Mouse (Mus musculus) retina, adult 2 months (tissue): ENCODE data around the gene Zfp651.

ENCODE experiments used
- DNase-seq: peaks from one replicate; pipeline ENCODE4 v3.0.0-alpha.2; 2012; ENCODE audit warnings: low read depth, low spot score

The Zfp651 gene

DNA sequence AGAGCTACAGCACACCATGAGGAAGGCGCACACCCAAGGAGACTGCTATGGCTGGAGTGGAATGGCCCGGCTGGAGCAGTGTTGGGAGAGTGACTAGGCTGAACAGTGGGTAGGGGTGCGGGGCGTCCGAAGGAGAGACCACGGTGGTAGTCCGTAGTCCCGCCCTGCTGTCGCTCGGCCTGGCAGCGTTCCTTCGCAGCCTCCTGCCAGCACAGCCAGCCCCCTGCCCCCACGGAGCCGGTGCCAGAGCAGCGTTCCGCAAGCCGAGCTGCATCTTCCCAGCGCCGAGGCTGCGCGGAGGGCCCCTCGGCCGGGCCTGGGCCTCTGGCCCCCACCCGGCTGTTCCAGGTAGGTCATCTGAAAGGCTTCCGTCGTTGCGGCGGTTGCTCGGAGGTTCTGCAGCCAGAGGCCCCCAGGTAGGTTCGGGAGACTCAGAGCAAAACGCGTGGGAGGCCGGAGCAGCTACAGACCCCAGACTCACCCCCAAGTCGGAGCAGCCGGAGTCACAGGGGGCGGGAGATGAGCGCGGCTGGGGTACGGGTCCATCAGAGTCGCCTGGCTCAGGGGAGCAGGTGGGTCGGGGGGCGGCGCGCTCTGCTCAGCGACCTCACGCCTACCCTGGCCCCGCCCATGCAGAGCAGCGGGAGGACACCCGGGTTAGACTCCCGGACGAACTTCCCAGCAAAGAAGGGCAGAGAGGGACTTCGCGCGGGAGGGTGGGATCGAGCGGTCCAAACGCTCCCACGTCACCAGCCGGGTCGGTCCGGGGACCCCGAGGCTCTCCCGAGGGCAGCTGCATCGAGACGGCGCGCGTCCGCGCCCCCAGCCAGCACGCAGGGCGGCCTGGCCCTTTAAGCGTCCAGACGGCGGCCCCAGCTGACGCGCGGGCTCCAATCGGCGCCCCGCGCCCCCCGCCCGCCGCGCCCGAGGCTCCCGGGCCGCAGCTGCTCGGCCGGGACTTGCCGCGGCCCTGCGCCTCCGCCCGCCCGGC, at the start of gene Zfp651:
Zfp651 (plus strand) TSS at position 240 of the 991 bp plus-strand sequence.
- DNase-seq, result peak; percentile 42

DNA sequence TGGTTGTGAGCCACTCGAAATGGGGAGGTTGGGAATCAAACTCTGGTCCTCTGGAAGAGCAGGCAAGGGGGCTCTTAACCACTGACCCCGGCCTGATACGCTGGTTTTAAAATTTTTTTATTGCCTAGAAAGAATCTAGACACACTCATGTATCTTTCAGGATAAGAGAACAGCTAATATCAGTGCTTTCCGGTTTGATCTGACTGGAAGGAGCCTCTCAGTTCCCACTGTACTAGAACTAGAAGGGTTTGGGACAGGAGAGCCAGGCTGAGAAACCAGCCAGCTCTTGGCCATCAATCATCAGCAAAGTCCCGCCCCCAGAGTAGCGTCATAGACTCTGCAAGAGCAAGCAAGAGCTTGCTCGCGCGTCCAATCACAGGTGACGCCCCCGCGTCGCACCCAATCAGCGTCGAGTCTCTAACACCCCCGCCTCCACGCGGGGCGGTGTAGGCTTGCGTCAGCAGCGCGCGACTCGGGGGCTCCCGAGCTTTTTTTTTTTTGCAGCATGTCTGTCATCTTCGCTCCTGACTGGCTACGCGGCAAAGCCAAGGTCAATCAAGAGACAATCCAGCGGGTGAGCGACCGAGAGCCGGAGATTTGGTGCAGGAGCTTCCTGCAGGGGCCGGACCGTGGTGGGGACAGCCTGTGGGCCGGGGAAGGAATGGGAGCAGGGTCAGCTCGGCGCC, 49.1 kb upstream of the Zfp651 start, which contains the start of gene Ss18l2:
Ss18l2 (plus strand) TSS at position 432 of the 686 bp plus-strand sequence.
- peak; percentile 97 for DNase-seq

DNA sequence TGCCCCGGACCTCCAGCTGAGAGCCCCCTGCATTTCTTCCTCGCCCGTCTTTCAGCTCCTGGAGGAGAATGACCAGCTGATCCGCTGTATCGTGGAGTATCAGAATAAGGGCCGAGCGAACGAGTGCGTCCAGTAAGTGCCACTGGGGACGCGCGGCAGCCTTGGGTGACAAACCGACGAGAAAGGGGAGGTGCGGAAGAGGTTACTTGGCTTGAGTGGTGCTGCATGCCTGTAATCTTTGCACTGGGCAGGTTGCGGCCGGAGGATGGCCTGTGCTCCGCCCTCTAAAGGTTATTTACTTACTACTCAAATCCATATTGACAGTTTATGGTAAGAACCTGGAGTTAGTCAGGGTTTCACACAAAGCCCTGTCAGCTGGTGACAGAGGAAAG, 48.5 kb upstream of the Zfp651 start:
- DNase-seq, result no peak

DNA sequence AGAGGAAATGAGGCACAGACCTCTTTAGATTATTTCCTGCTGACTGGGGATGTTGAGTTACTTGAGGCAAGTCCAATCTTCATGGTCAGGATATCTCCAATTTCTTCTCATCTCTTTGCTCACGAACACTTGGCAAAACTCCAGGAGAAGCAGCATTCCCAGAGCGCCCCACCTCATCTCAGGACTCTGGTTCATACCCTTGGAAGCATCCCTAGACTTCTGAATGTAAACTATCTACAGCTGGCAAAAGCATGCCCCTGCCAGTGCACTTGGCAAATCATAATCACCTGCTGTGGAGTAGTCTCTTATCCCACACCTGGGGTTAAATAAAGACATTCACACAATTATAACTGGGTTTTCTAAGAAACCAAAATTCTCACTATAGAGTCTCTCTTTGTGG, 42.1 kb upstream of the Zfp651 start:
- DNase-seq, result no peak

DNA sequence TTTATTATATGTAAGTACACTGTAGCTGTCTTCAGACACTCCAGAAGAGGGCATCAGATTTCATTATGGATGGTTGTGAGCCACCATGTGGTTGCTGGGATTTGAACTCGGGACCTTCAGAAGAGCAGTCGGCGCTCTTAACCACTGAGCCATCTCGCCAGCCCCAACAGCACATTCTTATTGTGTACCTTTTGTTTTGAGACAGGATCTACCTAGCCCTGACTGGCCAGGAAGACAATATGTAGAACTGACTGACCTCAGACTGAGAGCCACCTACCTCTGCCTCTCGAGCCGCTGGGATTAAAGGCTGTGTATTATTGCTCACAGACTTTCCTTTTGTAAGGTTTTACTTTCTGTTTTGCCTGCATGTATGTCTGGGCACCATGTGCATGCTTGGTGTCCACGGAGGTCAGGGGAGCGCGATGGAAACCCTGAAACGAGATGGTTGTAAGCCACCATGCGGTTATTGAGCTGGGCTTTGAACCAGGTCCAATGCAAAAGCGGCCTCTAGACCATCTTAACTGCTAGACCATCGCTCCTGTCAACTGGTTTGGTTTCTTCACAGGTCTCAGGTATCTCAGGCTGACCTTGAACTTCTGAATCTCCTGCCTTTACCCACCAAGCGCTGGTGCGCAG, 40.9 kb upstream of the Zfp651 start:
- DNase-seq, result no peak

DNA sequence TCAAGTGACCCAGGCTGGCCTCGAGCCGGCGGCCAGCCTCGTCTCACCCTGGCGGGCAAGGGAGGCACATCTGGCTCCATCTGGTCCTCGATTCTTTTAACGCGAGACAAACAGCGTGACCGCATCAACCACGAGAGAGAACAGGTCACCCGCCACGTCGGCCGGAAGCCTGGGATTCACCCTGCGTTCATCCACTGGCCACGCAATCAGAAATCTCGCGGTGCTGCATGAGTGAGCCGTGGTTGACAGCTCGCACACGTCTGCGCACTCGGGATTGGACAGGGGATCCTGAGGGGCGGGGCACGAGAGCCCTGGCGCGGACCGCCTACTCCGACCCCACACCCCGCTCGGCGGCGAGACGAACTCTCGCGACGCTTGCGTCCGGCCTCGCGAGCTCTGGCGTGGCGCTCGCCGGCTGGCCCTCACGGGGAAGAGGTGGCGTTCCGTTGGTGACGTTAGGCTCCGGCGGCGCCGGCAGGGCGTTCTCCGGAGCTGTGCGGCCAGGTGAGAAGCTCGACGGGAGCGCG, 40.3 kb upstream of the Zfp651 start, which contains the start of gene Nktr:
Nktr (plus strand) TSS at position 378 of the 527 bp plus-strand sequence.
- DNase-seq, result peak; percentile 95

DNA sequence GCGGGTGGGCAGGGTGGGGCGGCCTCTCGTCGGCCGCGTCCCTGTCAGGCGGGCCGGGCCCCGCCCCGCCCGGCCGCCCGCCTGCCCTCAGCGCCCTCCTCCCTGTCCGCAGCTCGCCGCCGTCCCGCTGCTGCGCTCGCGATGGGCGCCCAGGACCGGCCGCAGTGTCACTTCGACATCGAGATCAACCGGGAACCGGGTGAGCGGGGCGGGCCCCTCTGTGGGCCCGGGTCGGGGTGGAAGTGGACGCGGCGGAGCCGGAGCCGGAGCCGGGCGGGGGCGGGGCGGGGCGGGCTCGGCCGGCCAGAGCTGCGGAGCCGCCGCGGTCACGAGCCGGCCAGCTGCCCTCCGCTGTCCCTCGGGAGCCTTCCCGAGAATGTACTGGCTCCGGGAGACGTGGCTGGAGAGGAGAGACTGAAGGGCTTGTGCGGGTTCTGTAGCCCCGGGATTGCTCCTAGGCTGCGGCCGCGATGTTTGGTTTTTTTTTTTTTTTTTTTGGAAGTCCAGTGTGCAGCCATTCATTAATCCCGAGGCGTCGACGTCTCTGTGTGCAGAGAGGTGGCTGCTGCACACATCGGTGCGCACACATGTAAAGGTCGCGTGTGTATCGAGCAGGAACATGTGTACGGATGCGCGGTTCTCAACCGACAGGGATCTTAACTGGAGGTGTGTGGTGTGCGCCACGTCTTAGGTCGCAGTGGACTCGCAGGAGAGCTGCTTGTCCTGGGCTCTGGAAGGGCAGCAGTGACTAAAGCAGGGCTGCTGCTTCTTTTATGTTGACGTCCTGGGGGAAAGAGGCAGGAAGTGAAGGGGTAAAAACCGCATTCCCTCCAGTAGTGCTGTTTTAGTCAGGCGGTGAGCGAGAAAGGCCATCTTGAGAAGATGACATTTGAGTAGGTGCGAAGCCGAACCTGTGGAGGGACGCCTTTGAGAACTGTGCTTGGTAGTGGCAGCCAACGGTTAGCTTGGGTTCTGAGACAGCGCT, 39.5 kb upstream of the Zfp651 start:
- no peak for DNase-seq

DNA sequence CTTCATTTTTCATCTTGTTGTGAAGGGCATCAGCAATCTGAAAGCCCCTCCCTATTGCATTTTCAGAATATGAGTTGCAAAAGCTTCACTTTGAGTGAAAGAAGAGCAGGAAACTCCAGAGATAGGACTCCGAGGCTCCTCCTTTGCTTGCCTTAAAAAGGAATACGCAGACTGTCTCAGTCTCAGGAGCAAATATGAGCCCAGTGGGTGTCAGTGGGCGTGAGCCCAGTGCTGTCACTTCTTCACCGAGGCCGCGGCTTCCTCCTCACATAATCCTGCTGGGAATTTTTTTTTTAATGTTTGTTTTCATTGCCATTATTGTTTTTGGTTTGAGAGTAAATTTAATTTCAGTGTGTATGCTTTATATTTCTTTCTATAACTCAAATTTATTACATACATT, 18.6 kb upstream of the Zfp651 start:
- DNase-seq, result no peak

DNA sequence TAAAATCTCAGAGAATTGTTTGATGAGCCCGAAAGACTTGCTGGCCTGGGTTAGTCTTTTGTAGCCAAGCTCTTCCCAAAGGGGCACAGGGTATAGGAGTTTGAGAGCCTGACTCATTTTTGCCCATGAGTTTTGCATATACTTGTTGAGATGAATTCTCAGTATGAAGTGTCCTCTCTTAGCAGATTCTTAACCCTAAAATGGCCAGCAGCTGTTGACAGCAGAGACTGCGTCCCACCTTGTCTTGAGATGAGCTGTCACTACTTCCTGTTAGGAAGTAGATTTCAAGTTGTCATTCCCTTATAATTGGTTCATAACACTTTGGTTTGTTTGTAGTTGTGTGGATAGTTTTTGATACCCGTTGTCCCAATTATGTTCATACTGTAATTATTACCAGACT, 18.0 kb upstream of the Zfp651 start:
- DNase-seq, result no peak

DNA sequence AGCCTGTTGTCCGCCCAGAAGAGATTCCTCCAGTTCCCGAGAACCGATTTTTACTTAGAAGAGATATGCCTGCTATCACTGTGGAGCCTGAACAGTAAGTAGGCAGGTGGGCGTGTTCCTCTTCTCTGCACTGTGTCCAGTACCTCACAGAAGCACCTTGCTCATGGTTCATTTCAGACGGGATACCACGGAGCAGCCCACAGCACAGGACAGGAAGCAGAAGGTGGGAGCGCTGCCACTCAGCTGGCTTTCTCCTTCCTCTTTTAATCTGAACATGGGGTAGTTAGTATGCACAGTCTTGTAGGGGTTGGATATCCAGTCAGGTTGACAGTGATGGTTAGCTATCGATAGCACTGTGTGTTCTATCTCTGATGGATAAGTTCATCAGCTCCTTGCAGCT, 15.1 kb upstream of the Zfp651 start:
- no peak for DNase-seq

DNA sequence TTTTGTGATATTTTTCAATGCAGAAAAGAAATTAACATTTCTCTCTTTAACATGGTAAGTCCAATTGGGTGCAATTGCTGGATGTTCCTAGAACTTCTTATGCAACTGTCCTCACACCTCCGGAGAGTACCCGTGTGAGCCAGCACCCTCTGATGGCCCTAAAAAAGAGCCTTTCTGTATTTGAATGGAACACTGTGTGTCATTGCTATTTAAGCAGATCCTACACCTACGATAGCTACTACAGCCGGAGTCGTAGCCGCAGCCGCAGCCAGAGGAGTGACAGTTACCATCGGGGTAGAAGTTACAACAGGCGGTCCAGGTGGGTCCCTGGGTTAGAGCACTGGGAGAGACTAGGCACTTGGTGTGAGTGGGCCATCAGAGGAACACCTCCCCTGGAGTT, 6.4 kb upstream of the Zfp651 start:
- DNase-seq, result no peak

DNA sequence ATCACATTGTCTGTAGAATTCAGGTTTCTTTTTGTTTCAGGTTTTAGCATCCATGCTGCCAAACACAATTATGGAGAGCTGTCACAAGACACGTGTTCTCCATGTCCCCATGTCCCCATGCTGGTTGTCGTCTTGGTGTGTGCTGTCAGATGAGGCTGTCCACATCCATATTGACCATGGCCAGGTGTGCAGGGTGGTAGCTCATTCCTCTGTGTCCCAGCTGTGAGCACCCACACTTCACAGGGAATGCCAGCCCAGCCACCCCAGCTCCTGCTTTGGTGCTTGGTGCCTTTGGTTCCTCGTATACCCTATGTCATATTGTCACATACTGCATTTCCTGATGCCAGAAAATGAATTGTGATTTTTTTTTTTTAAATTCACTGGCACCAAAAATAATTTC, 4.5 kb upstream of the Zfp651 start:
- no peak for DNase-seq

DNA sequence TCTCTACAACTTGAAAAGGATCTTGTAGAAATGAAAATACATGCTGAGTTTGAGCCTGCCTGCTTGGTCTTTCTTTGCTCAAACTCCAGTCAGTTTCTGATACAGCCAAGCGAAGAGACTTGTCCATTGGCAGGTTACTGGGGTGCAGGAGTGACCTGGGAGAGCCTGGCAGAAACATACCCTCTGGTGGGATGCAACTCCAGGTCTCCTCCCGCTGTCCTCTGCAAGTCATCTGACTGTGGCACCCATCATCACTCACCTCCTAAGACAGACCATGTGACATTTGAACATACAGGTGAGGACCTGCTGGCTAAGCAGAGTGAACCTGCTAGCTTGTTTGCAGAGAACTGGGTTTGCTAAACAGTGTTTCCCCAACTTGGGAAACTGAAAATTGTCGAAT, 2.3 kb upstream of the Zfp651 start:
- DNase-seq, result no peak

DNA sequence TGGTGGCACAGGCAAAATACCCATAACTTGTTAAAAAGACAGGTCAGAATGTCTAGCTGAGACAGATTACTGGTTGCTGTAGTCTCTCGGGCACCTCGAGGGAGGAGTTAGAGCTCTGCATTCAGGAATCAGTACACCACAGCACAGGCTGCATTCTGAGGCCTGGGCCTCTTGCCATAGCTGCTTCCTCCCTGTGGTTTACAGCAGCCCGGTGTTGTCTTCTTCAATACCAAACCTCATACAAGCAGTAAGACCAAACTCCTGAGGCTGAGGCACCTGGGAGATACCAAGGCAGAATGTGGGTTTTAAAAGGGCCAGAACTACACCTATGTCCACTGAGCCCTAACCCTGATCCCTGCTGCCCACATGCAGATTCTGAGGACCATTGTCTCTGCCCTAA, 1.7 kb upstream of the Zfp651 start:
- no peak for DNase-seq

DNA sequence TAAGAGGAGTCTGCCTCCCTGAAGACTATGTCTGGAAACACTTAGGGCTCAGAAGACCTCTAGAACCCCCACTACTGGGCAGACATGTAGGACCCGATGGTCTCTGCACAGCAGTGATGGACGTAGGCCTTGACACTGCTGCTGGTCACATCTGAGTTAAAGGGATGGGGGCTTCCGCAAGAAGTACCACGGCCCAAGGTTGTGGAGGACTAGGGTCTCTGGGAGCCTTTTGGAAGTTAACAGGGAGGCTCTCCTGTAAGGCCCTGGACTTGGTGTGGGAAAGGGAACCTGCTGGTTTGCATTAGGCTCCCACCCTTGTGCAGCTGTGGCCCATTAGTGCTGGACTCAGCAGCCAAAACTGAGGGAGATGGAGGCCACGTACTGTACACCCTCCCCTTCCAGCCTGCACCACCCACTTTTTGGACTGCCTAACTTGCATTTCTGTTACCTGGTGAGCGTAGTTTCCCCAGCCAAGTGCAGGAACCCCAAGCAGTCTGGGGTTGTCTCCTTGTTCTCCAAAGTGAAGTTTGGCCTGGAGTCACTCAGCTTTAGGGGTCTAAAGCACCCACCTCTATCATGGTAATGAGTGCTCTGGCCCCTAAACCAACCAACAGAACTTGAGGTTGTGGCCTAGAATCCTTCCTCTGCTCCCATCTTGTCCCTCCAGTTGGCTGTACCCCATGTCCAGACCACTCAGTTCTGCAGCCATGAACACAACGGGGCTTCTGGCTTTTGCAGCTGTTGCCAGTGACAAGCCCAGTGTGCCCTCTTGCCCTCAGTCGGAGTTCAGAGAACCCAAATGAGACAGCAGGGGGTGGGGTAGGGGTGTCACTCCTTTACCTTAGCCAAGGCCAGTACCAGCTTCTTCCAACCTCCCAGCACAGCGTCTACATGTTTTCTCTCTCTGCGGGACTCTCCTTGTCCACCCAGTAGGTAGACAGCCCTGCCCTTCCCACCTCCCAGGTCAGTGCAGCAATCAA, 1.0 kb upstream of the Zfp651 start:
- no peak for DNase-seq

DNA sequence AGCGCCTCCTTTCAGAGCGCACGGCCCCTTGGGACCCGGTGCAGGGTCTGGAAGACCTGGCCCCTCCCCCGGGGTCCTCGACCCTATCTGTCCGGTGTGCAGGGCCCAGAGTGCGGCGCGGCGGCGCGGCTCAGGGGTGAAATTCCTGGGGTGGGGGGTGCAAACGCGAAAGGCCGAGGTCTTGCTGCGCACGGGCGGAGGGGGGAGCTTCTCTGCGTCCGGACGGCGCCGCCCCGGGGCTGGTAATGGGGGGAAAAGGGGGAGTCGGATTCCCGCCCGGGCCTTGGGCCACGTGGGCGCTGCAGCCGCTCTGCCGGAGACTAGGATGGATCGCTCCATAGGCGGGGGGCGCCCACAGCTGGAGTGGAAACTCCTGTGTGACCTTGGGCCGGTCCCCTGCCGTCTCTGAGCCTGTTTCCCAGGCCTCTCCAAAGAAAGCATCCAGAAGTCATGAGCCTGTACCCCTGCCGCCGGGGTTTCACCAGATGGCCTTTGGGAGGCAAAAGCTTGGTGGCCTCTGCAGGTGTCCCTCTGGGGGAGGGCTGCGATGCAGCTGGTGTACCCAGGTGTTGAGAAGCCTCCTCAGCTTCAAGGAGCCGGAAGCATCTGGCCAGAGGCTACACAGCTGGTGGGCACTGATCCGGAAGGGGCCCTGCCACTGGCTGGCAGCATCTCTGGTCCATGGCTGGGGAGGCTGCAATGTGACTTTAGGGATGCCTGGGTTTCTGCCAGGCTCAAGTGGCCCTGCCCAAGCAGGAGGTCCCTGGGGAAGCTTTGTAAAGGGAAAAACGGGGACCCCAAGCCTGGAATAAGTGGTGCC, 1.4 kb downstream of the Zfp651 start:
- DNase-seq, result no peak

DNA sequence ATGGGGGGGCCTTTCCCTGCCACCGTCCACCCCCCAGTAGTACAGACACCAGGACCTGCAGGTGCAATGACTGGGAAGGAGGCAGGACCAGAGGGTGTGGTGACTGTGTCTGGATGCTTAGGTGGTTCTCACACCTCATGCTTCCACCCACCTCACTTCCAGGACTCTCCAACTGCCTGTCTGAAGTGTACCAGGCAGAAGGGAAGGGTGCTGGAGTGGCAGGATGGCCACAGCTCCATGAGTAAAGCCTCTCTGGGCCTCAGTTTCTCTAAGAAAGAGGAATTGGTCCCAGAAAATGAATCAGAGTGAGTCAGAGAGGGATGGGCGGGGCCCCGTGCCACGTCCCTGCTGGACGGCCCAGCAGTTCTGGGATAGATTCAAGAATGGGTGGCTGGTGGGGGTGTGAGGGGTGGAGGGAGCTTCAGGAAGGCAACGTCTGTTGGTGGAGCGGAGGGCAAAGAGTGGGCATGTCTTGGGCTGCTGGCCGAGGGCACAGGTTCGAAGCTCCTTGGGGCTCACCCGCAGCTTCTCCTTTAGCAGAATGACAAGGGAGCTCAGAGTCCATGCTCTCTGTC, 2.0 kb downstream of the Zfp651 start:
- no peak for DNase-seq

DNA sequence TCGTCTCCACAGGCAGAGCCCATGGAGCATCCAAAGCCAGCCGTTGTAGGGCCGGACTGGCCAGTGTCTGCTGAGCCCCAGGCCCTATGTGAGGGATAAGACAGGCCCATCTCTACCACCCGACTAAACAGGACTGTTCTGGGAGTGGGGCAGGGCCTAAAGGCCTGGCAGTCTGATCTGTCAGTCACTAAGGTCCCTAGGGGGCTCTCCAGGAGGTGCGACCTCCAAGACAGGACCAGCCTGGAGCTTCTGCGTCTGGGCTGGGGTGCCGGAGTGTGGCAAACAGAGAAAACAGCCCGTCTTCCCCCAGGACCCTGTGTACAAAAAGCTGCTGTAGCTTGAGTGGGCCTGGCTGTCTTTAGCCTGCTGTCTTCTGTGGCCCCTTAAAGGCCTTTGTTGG, 2.7 kb downstream of the Zfp651 start:
- no peak for DNase-seq
